Mouse (Mus musculus) ovary, adult 10 weeks (tissue): ENCODE measurements around the gene Ankrd63. TPM values are rescaled to one million over a fixed set of nuclear protein-coding genes. Genes with fewer than 3 reads are reported as not detected.

Experiments
- polyA plus RNA-seq: library from polyadenylated mRNA; stranded (reverse); fragments of 350-450 nt; fragmentation: Illumina TruSeq; extraction: RNeasy Lipid Tissue Mini Kit (QIAGEN cat#74804); gene quantifications from one replicate; pipeline ENCODE4 v1.2.3, GENCODE M21; 2014

Ankrd63 gene
- polyA plus RNA-seq, result 4.7 TPM

GRCm38 (mm10) chr2:118703913-118704730, at the start of gene Ankrd63:
Gene Ankrd63, minus strand, starts transcription at chr2:118703963.

GRCm38 (mm10) chr2:118745232-118745884, 41.6 kb upstream of the Ankrd63 start, which contains the start of gene Inafm2:
Gene Inafm2, plus strand, starts transcription at chr2:118745758.

GRCm38 (mm10) chr2:118728337-118728736, 24.6 kb upstream of the Ankrd63 start, which contains the start of gene Plcb2:
Gene Plcb2, minus strand, starts transcription at chr2:118728438.

GRCm38 (mm10) chr2:118662902-118663803, 40.6 kb downstream of the Ankrd63 start, which contains the start of gene Pak6:
Gene Pak6, plus strand, starts transcription at chr2:118663303.

Other genes with a start within 250 kb of the Ankrd63 start
- 111 TPM for gene Srp14, start 224.3 kb downstream of the Ankrd63 start, polyA plus RNA-seq
- 6.9 TPM for gene Bmf, start 154.3 kb downstream of the Ankrd63 start, polyA plus RNA-seq
- 56.9 TPM for gene Bub1b, start 105.8 kb downstream of the Ankrd63 start, polyA plus RNA-seq
- 2.6 TPM for gene Pak6, start 40.7 kb downstream of the Ankrd63 start, polyA plus RNA-seq
- 0.34 TPM for gene Plcb2, start 24.5 kb upstream of the Ankrd63 start, polyA plus RNA-seq
- gene Inafm2, start 41.8 kb upstream of the Ankrd63 start, polyA plus RNA-seq, result 24.0 TPM
- gene Ccdc9b, start 58.7 kb upstream of the Ankrd63 start, polyA plus RNA-seq, result 1.3 TPM
- not detected for gene Phgr1, start 68.8 kb upstream of the Ankrd63 start, polyA plus RNA-seq
- gene Disp2, start 75.8 kb upstream of the Ankrd63 start, polyA plus RNA-seq, result 0.06 TPM
- gene Knstrn, start 110.0 kb upstream of the Ankrd63 start, polyA plus RNA-seq, result 21.7 TPM
- 20.1 TPM for gene Ivd, start 158.0 kb upstream of the Ankrd63 start, polyA plus RNA-seq
- gene Bahd1, start 196.4 kb upstream of the Ankrd63 start, polyA plus RNA-seq, result 5.0 TPM
- 5.5 TPM for gene Chst14, start 222.5 kb upstream of the Ankrd63 start, polyA plus RNA-seq